Mouse (Mus musculus): Measurements from ENCODE around the gene Rims1. TPM values are rescaled to one million over a fixed set of nuclear protein-coding genes. Genes with fewer than 3 reads are reported as not detected.
A peak's percentile ranks its signal among the peaks of the same experiment; 100 is the strongest.

Rims1 gene
- total RNA-seq, 2 experiments from 2014 or later = 394 to 401 TPM

DNA sequence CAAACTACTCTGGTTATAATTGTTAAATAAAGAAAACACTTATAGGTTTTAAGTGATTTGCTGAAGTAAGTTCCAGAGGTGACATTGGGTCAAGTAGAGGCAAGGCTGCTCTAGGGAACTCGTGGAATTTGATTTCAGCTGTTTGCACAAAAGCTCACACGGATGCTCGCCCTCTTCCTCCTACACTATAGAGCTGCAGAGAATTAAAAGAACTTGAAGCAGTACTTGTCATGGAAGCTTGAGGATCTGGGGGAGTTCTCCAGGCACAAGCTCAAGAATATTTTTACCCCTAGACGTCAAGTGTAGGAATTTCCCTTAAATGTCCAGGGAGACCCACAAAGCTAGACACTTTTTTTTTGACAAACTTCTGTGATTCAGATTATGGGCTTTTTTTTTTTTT lies 42.4 kb downstream of the Rims1 start:
- DNase-seq (ENCODE audit: extremely low spot score in 1 of 2, low spot score in 2 of 2) = peak in 1 of 2 experiments; percentile 19
- no peak; the same call in none of the 2 replicates for TF ChIP-seq CTCF (IDR thresholded peaks at IDR 0.05)
- intact Hi-C loops (cut with DNase I) = no loop called here
- Histone ChIP-seq H3K27ac (no peak overlapping the region), H3K4me3 (no peak overlapping the region)

DNA sequence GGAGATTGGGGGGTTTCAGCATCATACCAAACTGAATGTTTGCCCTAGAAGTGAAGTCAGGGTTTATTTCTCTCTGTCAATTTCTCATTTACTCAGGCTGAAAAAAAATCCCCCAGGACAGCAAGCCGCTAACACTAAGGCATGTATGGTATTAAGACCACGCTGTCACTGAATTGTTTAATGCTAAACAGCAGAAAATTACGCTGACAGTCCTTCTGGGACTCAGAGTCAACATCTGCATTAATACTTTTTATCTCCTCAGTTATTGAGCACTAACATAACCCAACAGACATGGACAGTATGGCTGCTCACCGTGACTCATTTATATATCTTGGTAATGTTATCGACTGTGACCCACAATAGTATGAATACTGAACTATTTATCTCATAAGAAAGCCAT lies 43.0 kb downstream of the Rims1 start:
- DNase-seq (ENCODE audit: extremely low spot score in 1 of 2, low spot score in 2 of 2) = no peak
- intact Hi-C loops (cut with DNase I) = no loop called here
- no peak for TF ChIP-seq CTCF (IDR thresholded peaks at IDR 0.05)
- Histone ChIP-seq H3K4me3 (no peak overlapping the region), H3K27ac (no peak overlapping the region)

DNA sequence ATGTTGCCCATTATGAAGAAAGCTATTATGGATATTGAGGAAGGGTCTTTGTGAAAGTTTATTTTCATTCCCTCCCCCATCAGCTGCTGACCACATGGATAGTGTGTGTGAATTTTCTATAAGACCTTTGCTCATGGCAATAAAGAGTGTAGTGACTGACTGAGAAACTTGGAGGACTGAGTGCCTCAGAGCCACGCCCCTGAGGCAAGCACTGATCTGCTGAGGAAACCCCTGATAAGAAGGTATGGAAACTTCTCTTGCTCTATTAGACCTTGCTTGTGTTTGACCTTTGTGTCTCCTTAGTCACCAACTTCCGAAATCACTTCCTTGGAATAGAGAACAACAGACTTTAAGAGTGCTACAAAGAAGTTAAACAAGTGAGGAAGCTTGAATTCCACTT lies 55.3 kb downstream of the Rims1 start:
- Histone ChIP-seq H3K27ac (no peak overlapping the region), H3K4me3 (no peak overlapping the region)
- TF ChIP-seq CTCF (IDR thresholded peaks at IDR 0.05) = no peak
- no peak for DNase-seq (ENCODE audit: extremely low spot score in 1 of 2, low spot score in 2 of 2)
- intact Hi-C loops (cut with DNase I) = no loop called here

GRCm38 (mm10) chr1:22744655-22745054 lies 61.1 kb downstream of the Rims1 start:
- H3K4me3 ChIP-seq = no peak overlapping the region

GRCm38 (mm10) chr1:22737491-22737890 lies 68.3 kb downstream of the Rims1 start:
- no peak overlapping the region for H3K27ac ChIP-seq
- TF ChIP-seq CTCF (IDR thresholded peaks at IDR 0.05) = no peak
- no peak for DNase-seq (ENCODE audit: extremely low spot score in 1 of 2, low spot score in 2 of 2)
- intact Hi-C loops (cut with DNase I) = loop anchor here (5.0 kb wide), 1 partner anchor 110 kb away; no protein-coding TSS in a partner anchor
- H3K4me3 ChIP-seq = no peak overlapping the region

More at GRCm38 (mm10) chr1:22744655-22745054, 61.1 kb downstream of the Rims1 start:
- TF ChIP-seq CTCF (IDR thresholded peaks at IDR 0.05) = no peak
- no peak for DNase-seq (ENCODE audit: extremely low spot score in 1 of 2, low spot score in 2 of 2)
- intact Hi-C loops (cut with DNase I) = no loop called here
- H3K27ac ChIP-seq = no peak overlapping the region

- intact Hi-C loops (cut with DNase I) = no loop called here
- no peak for DNase-seq (ENCODE audit: extremely low spot score in 1 of 2, low spot score in 2 of 2)
- no peak overlapping the region for H3K27ac ChIP-seq
- TF ChIP-seq CTCF (IDR thresholded peaks at IDR 0.05) = peak; percentile 19
- H3K4me3 ChIP-seq = no peak overlapping the region
Observed at GRCm38 (mm10) chr1:22734429-22734828, 71.4 kb downstream of the Rims1 start.

DNA sequence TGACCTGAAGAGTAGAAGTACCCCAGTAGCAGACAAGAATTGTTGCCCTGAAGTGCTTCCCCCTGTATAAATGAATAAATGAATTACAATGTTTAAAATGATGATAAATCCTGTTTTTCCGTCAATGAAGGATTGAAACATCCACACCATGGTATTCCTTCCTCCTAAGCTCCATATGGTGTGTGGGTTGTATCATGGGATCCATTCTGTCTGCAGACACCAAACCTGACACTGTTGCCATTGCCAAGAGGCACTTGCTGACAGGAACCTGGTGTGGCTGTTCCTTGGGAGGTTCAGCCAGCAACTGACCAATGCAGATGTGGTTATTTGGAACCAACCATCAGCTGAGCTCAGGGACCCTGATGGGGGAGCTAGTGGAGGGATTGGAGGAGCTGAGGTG lies 72.5 kb downstream of the Rims1 start:
- no peak overlapping the region for H3K4me3 ChIP-seq
- 0 out of 2 replicates have a peak overlapping the region, but pooled peaks have one; percentile 16 for H3K27ac ChIP-seq
- intact Hi-C loops (cut with DNase I) = no loop called here
- DNase-seq (ENCODE audit: extremely low spot score in 1 of 2, low spot score in 2 of 2) = peak in 1 of 2 experiments; percentile 28
- no peak for TF ChIP-seq CTCF (IDR thresholded peaks at IDR 0.05)

GRCm38 (mm10) chr1:22728207-22728606 lies 77.6 kb downstream of the Rims1 start:
- H3K27ac ChIP-seq = peak overlapping the region; percentile 63
- no peak overlapping the region for H3K4me3 ChIP-seq
- TF ChIP-seq CTCF (IDR thresholded peaks at IDR 0.05) = no peak
- intact Hi-C loops (cut with DNase I) = loop anchor here (5.0 kb wide), 1 partner anchor 74 kb away; no protein-coding TSS in a partner anchor
- no peak for DNase-seq (ENCODE audit: extremely low spot score in 1 of 2, low spot score in 2 of 2)

DNA sequence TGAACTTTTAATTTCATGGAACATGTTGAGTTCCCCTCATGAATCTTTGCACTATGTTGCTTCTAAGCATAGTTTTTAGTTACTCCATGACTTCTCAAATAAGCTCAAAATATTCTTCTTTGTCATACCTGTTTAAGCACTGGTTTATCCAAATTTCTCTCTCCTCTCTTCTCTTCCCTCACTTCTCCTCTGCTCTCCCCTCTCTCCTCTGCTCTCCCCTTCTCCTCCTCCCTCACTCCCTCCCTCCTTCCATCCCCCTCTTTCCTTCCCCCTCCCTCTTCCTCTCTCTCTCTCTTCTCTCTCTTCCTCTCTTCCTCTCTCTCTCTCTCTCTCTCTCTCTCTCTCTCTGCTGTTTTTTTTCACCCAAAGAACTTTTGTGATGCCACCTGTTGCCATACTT lies 84.1 kb downstream of the Rims1 start:
- DNase-seq (ENCODE audit: extremely low spot score in 1 of 2, low spot score in 2 of 2) = no peak

DNA sequence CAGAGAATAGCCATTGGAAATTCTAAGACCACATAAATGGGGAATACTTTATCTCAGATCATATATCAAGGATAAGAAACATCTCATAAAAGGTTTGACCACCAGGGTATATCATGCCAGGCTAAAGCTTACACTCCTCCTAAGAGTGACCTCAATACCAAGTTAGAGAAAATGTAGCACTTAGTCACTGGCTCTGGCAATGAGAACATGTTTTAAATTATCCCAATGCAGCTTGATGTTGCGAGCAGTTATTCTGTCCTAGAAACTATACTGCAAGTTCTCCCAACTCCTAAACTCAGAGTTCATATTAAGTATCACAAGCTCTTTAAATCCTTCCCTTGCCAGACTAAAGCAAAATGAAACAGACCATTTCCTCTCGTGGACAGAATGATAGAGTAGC lies 85.1 kb downstream of the Rims1 start:
- TF ChIP-seq CTCF (IDR thresholded peaks at IDR 0.05) = no peak; the same call in 1 of the 2 replicates
- Histone ChIP-seq H3K27ac (peak overlapping the region; percentile 54; the same call in 1 of the 2 replicates), H3K4me3 (no peak overlapping the region)
- no peak for DNase-seq (ENCODE audit: extremely low spot score in 1 of 2, low spot score in 2 of 2)
- intact Hi-C loops (cut with DNase I) = no loop called here

More for the DNA sequence above, 84.1 kb downstream of the Rims1 start:
- TF ChIP-seq CTCF (IDR thresholded peaks at IDR 0.05) = no peak
- Histone ChIP-seq H3K27ac (no peak overlapping the region), H3K4me3 (no peak overlapping the region)
- intact Hi-C loops (cut with DNase I) = no loop called here

GRCm38 (mm10) chr1:22709461-22709860 lies 96.3 kb downstream of the Rims1 start:
- no peak for TF ChIP-seq CTCF (IDR thresholded peaks at IDR 0.05)
- intact Hi-C loops (cut with DNase I) = no loop called here
- no peak for DNase-seq (ENCODE audit: extremely low spot score in 1 of 2, low spot score in 2 of 2)
- H3K4me3 ChIP-seq = no peak overlapping the region
- H3K27ac ChIP-seq = no peak overlapping the region

DNA sequence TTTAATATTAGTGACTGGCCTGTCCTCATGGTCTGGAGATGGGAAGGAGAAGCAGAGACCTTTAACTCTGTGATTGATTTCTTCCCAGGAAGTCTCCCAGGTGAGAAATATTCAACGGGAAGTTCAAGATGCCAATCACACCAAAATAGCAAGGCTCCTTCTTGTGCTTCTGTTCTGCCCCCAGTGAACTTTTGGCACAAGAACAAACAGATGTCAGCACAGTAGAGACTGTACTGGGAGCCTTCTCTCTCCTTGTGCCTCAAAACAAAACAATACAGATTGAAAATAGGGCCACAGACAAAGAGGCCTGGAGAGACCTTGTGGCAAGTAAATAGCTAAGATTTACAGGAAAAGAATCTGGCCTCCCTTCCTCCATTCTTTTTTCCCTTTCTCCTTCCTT lies 110.7 kb downstream of the Rims1 start:
- no peak overlapping the region; the same call in 1 of the 2 replicates for H3K27ac ChIP-seq
- intact Hi-C loops (cut with DNase I) = no loop called here
- no peak overlapping the region for H3K4me3 ChIP-seq
- DNase-seq (ENCODE audit: extremely low spot score in 1 of 2, low spot score in 2 of 2) = no peak
- TF ChIP-seq CTCF (IDR thresholded peaks at IDR 0.05) = no peak

- no peak overlapping the region for H3K27ac ChIP-seq
- intact Hi-C loops (cut with DNase I) = no loop called here
- no peak overlapping the region for H3K4me3 ChIP-seq
- no peak for TF ChIP-seq CTCF (IDR thresholded peaks at IDR 0.05)
- no peak for DNase-seq (ENCODE audit: extremely low spot score in 1 of 2, low spot score in 2 of 2)
Observed at GRCm38 (mm10) chr1:22694514-22694913, 111.3 kb downstream of the Rims1 start.
